ENCODE assay signal across 8 mouse cellular contexts in the genomic region with DNA sequence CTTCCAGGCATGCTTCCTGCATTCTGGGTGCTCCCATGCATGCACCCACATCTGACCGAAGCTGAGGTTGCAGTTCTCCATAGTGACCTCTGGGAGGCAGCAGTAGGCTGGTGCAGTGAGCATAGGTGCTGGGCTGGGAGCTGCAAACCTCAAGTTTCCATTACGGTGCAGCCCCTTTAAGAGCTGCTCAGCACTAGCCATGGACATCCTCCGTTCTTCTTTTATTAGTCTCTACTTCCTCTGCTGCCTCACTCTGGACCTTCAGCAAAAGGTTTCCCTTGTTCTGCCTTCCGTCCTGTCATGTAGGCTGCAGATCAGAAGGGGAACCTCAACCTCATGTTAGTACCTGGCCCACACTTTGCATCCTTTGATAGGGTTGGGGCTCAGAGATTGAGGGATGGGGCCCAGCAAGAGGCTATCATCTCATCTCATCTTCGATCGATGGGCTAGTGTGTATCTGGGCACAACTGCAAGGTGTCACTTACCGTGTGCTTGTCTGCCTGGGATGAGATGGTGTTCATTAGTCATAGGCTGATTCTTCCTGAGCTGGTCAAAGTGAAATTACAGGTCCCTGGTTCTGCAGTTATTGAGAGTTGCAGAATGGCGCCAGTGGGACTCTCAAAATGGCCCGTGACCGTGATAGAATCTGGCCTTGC. TPM values are rescaled to one million over a fixed set of nuclear protein-coding genes. Genes with fewer than 3 reads are reported as not detected.
A peak's percentile ranks its signal among the peaks of the same experiment; 100 is the strongest.
DNase-seq lines count a peak whose midpoint lies in the region; ATAC-seq and TF ChIP-seq lines count a peak whose summit lies in the region.

No protein-coding gene starts in this region.

- no peaks in the 10 kb centered on the region for H3K27me3 ChIP-seq in heart, embryonic 15.5 days
- H3K27me3 ChIP-seq in lung, embryonic 14.5 days (ENCODE audit: insufficient read depth, low read length): peaks cover 10% of the 10 kb centered on the region; the same call in 1 of the 2 replicates

- no peak for TF ChIP-seq POLR2A in olfactory bulb, adult 2 months (IDR thresholded peaks at IDR 0.05; ENCODE audit: insufficient read depth, low read depth, low read length)

- H3K4me1 ChIP-seq in heart, embryonic 15.5 days (replicated peaks): peaks cover 63% of the 10 kb centered on the region
- H3K4me1 ChIP-seq in lung, embryonic 14.5 days (ENCODE audit: insufficient read depth): peaks cover 29% of the 10 kb centered on the region
- H3K4me1 ChIP-seq in olfactory bulb, adult 2 months (ENCODE audit: control insufficient read depth, insufficient read depth, low read length): peaks cover 28% of the 10 kb centered on the region

- 12% methylated on average over 10 of the region's 10 CpGs for WGBS in heart, embryonic 15.5 days
- 12% methylated on average over 10 of the region's 10 CpGs for WGBS in lung, embryonic 14.5 days
- 6% methylated on average over 10 of the region's 10 CpGs for WGBS in olfactory bulb, adult 2 months

- H3K9me3 ChIP-seq in heart, embryonic 15.5 days (replicated peaks): no peaks in the 10 kb centered on the region
- H3K9me3 ChIP-seq in lung, embryonic 14.5 days (ENCODE audit: low read depth, low read length): no peaks in the 10 kb centered on the region

- peak; percentile 63 to 71 for DNase-seq in CD8-positive naive resting alpha-beta T cell, adult 2 months (ENCODE audit: low read depth in 2 of 2, low spot score in 2 of 2)
- peak; percentile 67 for DNase-seq in adrenal gland, adult 2 months
- peak; percentile 68 for DNase-seq in embryo, embryonic 9.5 days (ENCODE audit: extremely low spot score)
- DNase-seq in kidney, postnatal 14 days: peak; percentile 83
- DNase-seq in lung, embryonic 14.5 days: peak; percentile 89
- DNase-seq in urinary bladder, postnatal 10 days (ENCODE audit: low spot score): no peak

- H3K9ac ChIP-seq in heart, embryonic 15.5 days: no peak overlapping the region
- H3K9ac ChIP-seq in lung, embryonic 14.5 days: no peak overlapping the region

- H3K27ac ChIP-seq in heart, embryonic 15.5 days: no peak overlapping the region
- H3K27ac ChIP-seq in lung, embryonic 14.5 days (ENCODE audit: low read depth): no peak overlapping the region
- H3K27ac ChIP-seq in olfactory bulb, adult 2 months (ENCODE audit: insufficient read depth, low read depth, low read length): no peak overlapping the region

- peak overlapping the region; percentile 100 for H3K4me2 ChIP-seq in heart, embryonic 15.5 days
- peak overlapping the region; percentile 98 for H3K4me2 ChIP-seq in lung, embryonic 14.5 days

- H3K4me3 ChIP-seq in heart, embryonic 15.5 days: peak overlapping the region; percentile 66
- H3K4me3 ChIP-seq in lung, embryonic 14.5 days (ENCODE audit: low read depth, low read length): peak overlapping the region; percentile 55; the same call in 1 of the 2 replicates
- H3K4me3 ChIP-seq in olfactory bulb, adult 2 months (ENCODE audit: insufficient read depth, low read depth, low read length): no peak overlapping the region; the same call in 1 of the 2 replicates

- 0 out of 2 replicates have a peak, but pooled peaks have one; percentile 15 for ATAC-seq in heart, embryonic 15.5 days (replicated peaks; ENCODE audit: insufficient number of reproducible peaks, insufficient read depth, low FRiP score, low read depth)
- no peak for ATAC-seq in lung, embryonic 14.5 days (ENCODE audit: insufficient read depth)

- H3K36me3 ChIP-seq in heart, embryonic 15.5 days: no peaks in the 10 kb centered on the region
- H3K36me3 ChIP-seq in lung, embryonic 14.5 days (ENCODE audit: insufficient read depth): 0 out of 2 replicates have a peak, but pooled peaks cover 6% of the 10 kb centered on the region

- TF ChIP-seq CTCF in lung, embryonic 14.5 days (IDR thresholded peaks at IDR 0.05; ENCODE audit: low read depth): peak; percentile 97
- peak; percentile 81 for TF ChIP-seq CTCF in olfactory bulb, adult 2 months (IDR thresholded peaks at IDR 0.05; ENCODE audit: insufficient read depth, low read depth, low read length)

RNA-seq across cellular contexts. Expression of gene Tspan4, which starts 5.9 kb away (rescaled TPM):
- 100 to 1,000 TPM in 1 of 2 experiments, 10 to 100 TPM in 1; 47.8 to 125 TPM for total RNA-seq in adrenal gland, adult 2 months (2021)
- polyA plus RNA-seq in adrenal gland, adult 2 months (2012; rRNA removed): 227 and 256 TPM in 2 replicates
- 48.9 and 62.8 TPM in 2 replicates for polyA plus RNA-seq in heart, embryonic 15.5 days (2015; fragmentation: Nextera tagmentation; extraction: Ambion mirVana)
- 95.5 and 100.0 TPM in 2 replicates for polyA plus RNA-seq in lung, embryonic 14.5 days (2014; fragmentation: Nextera tagmentation; extraction: Ambion mirVana)
- not detected in 2 replicates for polyA plus RNA-seq in olfactory bulb, adult 2 months (2012; ENCODE audit: insufficient read depth, insufficient read length, low replicate concordance, missing spikeins)

RNA-seq across cellular contexts. Expression of gene Polr2l, which starts 6.0 kb away (rescaled TPM):
- total RNA-seq in adrenal gland, adult 2 months (2021): 100 to 1,000 TPM in 1 of 2 experiments, 10 to 100 TPM in 1; 84.4 to 140 TPM
- polyA plus RNA-seq in adrenal gland, adult 2 months (2012; rRNA removed): 68.5 and 71.0 TPM in 2 replicates
- 59.5 and 63.5 TPM in 2 replicates for polyA plus RNA-seq in heart, embryonic 15.5 days (2015; fragmentation: Nextera tagmentation; extraction: Ambion mirVana)
- polyA plus RNA-seq in lung, embryonic 14.5 days (2014; fragmentation: Nextera tagmentation; extraction: Ambion mirVana): 71.2 and 74.3 TPM in 2 replicates
- polyA plus RNA-seq in olfactory bulb, adult 2 months (2012; ENCODE audit: insufficient read depth, insufficient read length, low replicate concordance, missing spikeins): not detected in 2 replicates

RNA-seq across cellular contexts. Expression of gene Cd151, which starts 13.8 kb away (rescaled TPM):
- total RNA-seq in adrenal gland, adult 2 months (2021): 100 to 1,000 TPM; 325 to 452 TPM
- 899 and 918 TPM in 2 replicates for polyA plus RNA-seq in adrenal gland, adult 2 months (2012; rRNA removed)
- polyA plus RNA-seq in heart, embryonic 15.5 days (2015; fragmentation: Nextera tagmentation; extraction: Ambion mirVana): 28.7 and 35.2 TPM in 2 replicates
- polyA plus RNA-seq in lung, embryonic 14.5 days (2014; fragmentation: Nextera tagmentation; extraction: Ambion mirVana): 69.8 and 79.1 TPM in 2 replicates
- not detected in 2 replicates for polyA plus RNA-seq in olfactory bulb, adult 2 months (2012; ENCODE audit: insufficient read depth, insufficient read length, low replicate concordance, missing spikeins)

RNA-seq across cellular contexts. Expression of gene Cracr2b, which starts 20.1 kb away (rescaled TPM):
- 10 to 100 TPM; 10.3 to 12.4 TPM for total RNA-seq in adrenal gland, adult 2 months (2021)
- 42.0 and 54.5 TPM in 2 replicates for polyA plus RNA-seq in adrenal gland, adult 2 months (2012; rRNA removed)
- 24.9 and 26.2 TPM in 2 replicates for polyA plus RNA-seq in heart, embryonic 15.5 days (2015; fragmentation: Nextera tagmentation; extraction: Ambion mirVana)
- polyA plus RNA-seq in lung, embryonic 14.5 days (2014; fragmentation: Nextera tagmentation; extraction: Ambion mirVana): 15.1 and 18.9 TPM in 2 replicates
- not detected in 2 replicates for polyA plus RNA-seq in olfactory bulb, adult 2 months (2012; ENCODE audit: insufficient read depth, insufficient read length, low replicate concordance, missing spikeins)

RNA-seq across cellular contexts. Expression of gene Pnpla2, which starts 26.0 kb away (rescaled TPM):
- total RNA-seq in adrenal gland, adult 2 months (2021): 1,000 to 10,000 TPM in 1 of 2 experiments, 100 to 1,000 TPM in 1; 905 to 1,265 TPM
- 1,146 and 1,725 TPM in 2 replicates for polyA plus RNA-seq in adrenal gland, adult 2 months (2012; rRNA removed)
- 56.3 and 57.5 TPM in 2 replicates for polyA plus RNA-seq in heart, embryonic 15.5 days (2015; fragmentation: Nextera tagmentation; extraction: Ambion mirVana)
- polyA plus RNA-seq in lung, embryonic 14.5 days (2014; fragmentation: Nextera tagmentation; extraction: Ambion mirVana): 26.1 and 26.3 TPM in 2 replicates
- not detected in 2 replicates for polyA plus RNA-seq in olfactory bulb, adult 2 months (2012; ENCODE audit: insufficient read depth, insufficient read length, low replicate concordance, missing spikeins)

Comparison
In these comparisons a context has a peak if more than half of its experiments do, and no peak if none do; other contexts are left out.
1. RNA of gene Tspan4, which starts 5.9 kb away (polyA plus RNA-seq): 227 to 256 TPM in adrenal gland, adult 2 months, 95.5 to 100.0 TPM in lung, embryonic 14.5 days and 48.9 to 62.8 TPM in heart, embryonic 15.5 days; not detected in olfactory bulb, adult 2 months; every median in the first group is over 10 times any median in the second.
2. RNA of gene Polr2l, which starts 6.0 kb away (polyA plus RNA-seq): 71.2 to 74.3 TPM in lung, embryonic 14.5 days, 68.5 to 71.0 TPM in adrenal gland, adult 2 months and 59.5 to 63.5 TPM in heart, embryonic 15.5 days; not detected in olfactory bulb, adult 2 months; every median in the first group is over 10 times any median in the second.